20 mouse cellular contexts compared by ENCODE assay signal in genomic region chr6:127463273-127464001, GRCm38 (mm10). TPM values are rescaled to one million over a fixed set of nuclear protein-coding genes. Genes with fewer than 3 reads are reported as not detected.
DNase-seq lines count a peak whose midpoint lies in the region; ATAC-seq lines count a peak whose summit lies in the region.
"Had no signal": no experiment of that assay in that cellular context is flagged by ENCODE, and none has a peak within 500 bp of the region (broad histone marks: within the 10 kb centered on the region; RNA-seq: fewer than 3 reads in every experiment).

No protein-coding gene starts in this region.

- peaks cover 9% of the 10 kb centered on the region for H3K36me3 ChIP-seq in hindbrain, embryonic 13.5 days
- peaks cover 3% of the 10 kb centered on the region; the same call in 1 of the 2 replicates for H3K36me3 ChIP-seq in hindbrain, embryonic 12.5 days
- H3K36me3 ChIP-seq in midbrain, embryonic 14.5 days (ENCODE audit: control insufficient read depth, insufficient read depth, low read length): peaks cover 4% of the 10 kb centered on the region; the same call in 1 of the 2 replicates
- H3K36me3 ChIP-seq: heart, embryonic 15.5 days; liver, embryonic 12.5 days; lung, embryonic 15.5 days; neural tube, embryonic 15.5 days had no signal

- no peak for ATAC-seq in hindbrain, embryonic 13.5 days (ENCODE audit: low FRiP score)
- ATAC-seq in hindbrain, embryonic 12.5 days (ENCODE audit: low FRiP score): no peak
- no peak for ATAC-seq in midbrain, embryonic 14.5 days (ENCODE audit: low FRiP score, low TSS enrichment)
- ATAC-seq: liver, embryonic 12.5 days had no signal

- no peaks in the 10 kb centered on the region for H3K9me3 ChIP-seq in hindbrain, embryonic 13.5 days
- H3K9me3 ChIP-seq in hindbrain, embryonic 12.5 days (replicated peaks): no peaks in the 10 kb centered on the region
- no peaks in the 10 kb centered on the region for H3K9me3 ChIP-seq in midbrain, embryonic 14.5 days (ENCODE audit: control insufficient read depth, low read length)
- H3K9me3 ChIP-seq: heart, embryonic 15.5 days; liver, embryonic 12.5 days; lung, embryonic 15.5 days; neural tube, embryonic 15.5 days had no signal

- H3K4me3 ChIP-seq in hindbrain, embryonic 13.5 days: no peak overlapping the region
- H3K4me3 ChIP-seq in hindbrain, embryonic 12.5 days: no peak overlapping the region
- no peak overlapping the region for H3K4me3 ChIP-seq in midbrain, embryonic 14.5 days (replicated peaks; ENCODE audit: low read depth, low read length)
- H3K4me3 ChIP-seq: gastrocnemius, adult 2 months; heart, embryonic 15.5 days; liver, embryonic 12.5 days; lung, embryonic 15.5 days; neural tube, embryonic 15.5 days had no signal

- peak; percentile 24 for DNase-seq in embryo, embryonic 10 days (ENCODE audit: low spot score)
- no peak for DNase-seq in embryo, embryonic 9.5 days (ENCODE audit: extremely low spot score)
- peak; percentile 30 for DNase-seq in CD4-positive, CD25-positive, alpha-beta regulatory T cell, adult 2 months (ENCODE audit: low read depth, low spot score)
- DNase-seq in midbrain, embryonic 14.5 days: peak; percentile 18
- no peak for DNase-seq in left cerebral cortex, adult 18-20 months (ENCODE audit: low spot score in 2 of 2)
- DNase-seq in cerebellum, adult 9-10 months: no peak
- DNase-seq: adrenal gland, adult 8-10 months; cerebellum, adult 11 months; cerebellum, postnatal 36 days; gastrocnemius, adult 2 months; heart, adult 18-20 months; layer of hippocampus, postnatal 36 days; thymus, adult 2 months had no signal

- peaks cover 28% of the 10 kb centered on the region for H3K4me1 ChIP-seq in hindbrain, embryonic 13.5 days (replicated peaks)
- H3K4me1 ChIP-seq in hindbrain, embryonic 12.5 days: peaks cover 22% of the 10 kb centered on the region
- H3K4me1 ChIP-seq in midbrain, embryonic 14.5 days (ENCODE audit: control insufficient read depth, insufficient read depth, low read length): 0 out of 2 replicates have a peak, but pooled peaks cover 8% of the 10 kb centered on the region
- H3K4me1 ChIP-seq: heart, embryonic 15.5 days; liver, embryonic 12.5 days; lung, embryonic 15.5 days had no signal

- WGBS in hindbrain, embryonic 13.5 days: 56% methylated on average over 21 of the region's 21 CpGs
- 62% methylated on average over 21 of the region's 21 CpGs for WGBS in hindbrain, embryonic 12.5 days
- WGBS in midbrain, embryonic 14.5 days: 58% methylated on average over 21 of the region's 21 CpGs

- H3K27me3 ChIP-seq in hindbrain, embryonic 13.5 days: no peaks in the 10 kb centered on the region
- no peaks in the 10 kb centered on the region for H3K27me3 ChIP-seq in hindbrain, embryonic 12.5 days
- no peaks in the 10 kb centered on the region for H3K27me3 ChIP-seq in midbrain, embryonic 14.5 days (ENCODE audit: control insufficient read depth, insufficient read depth, low read length)
- H3K27me3 ChIP-seq: heart, embryonic 15.5 days; liver, embryonic 12.5 days; lung, embryonic 15.5 days; neural tube, embryonic 15.5 days had no signal

- H3K4me2 ChIP-seq in hindbrain, embryonic 13.5 days: no peak overlapping the region
- no peak overlapping the region for H3K4me2 ChIP-seq in hindbrain, embryonic 12.5 days (replicated peaks)
- no peak overlapping the region for H3K4me2 ChIP-seq in midbrain, embryonic 14.5 days (ENCODE audit: low read length)
- H3K4me2 ChIP-seq: heart, embryonic 15.5 days; liver, embryonic 12.5 days; lung, embryonic 15.5 days; neural tube, embryonic 15.5 days had no signal

- no peak overlapping the region for H3K9ac ChIP-seq in hindbrain, embryonic 13.5 days
- H3K9ac ChIP-seq in hindbrain, embryonic 12.5 days: no peak overlapping the region
- no peak overlapping the region for H3K9ac ChIP-seq in midbrain, embryonic 14.5 days (replicated peaks; ENCODE audit: low read length)
- H3K9ac ChIP-seq: heart, embryonic 15.5 days; liver, embryonic 12.5 days; lung, embryonic 15.5 days; neural tube, embryonic 15.5 days had no signal

- 0 out of 2 replicates have a peak overlapping the region, but pooled peaks have one; percentile 13 for H3K27ac ChIP-seq in hindbrain, embryonic 13.5 days
- H3K27ac ChIP-seq in hindbrain, embryonic 12.5 days: no peak overlapping the region
- 0 out of 2 replicates have a peak overlapping the region, but pooled peaks have one; percentile 3 for H3K27ac ChIP-seq in midbrain, embryonic 14.5 days (replicated peaks; ENCODE audit: low read depth, low read length)
- H3K27ac ChIP-seq: gastrocnemius, adult 2 months; heart, embryonic 15.5 days; liver, embryonic 12.5 days; lung, embryonic 15.5 days; macrophage; neural tube, embryonic 15.5 days had no signal

RNA-seq across cellular contexts. Expression of gene Parp11, which starts 16.8 kb away (rescaled TPM):
- polyA plus RNA-seq in hindbrain, embryonic 13.5 days (2015; fragmentation: Nextera tagmentation; extraction: Ambion mirVana): 80.6 and 82.1 TPM in 2 replicates
- 58.8 and 64.7 TPM in 2 replicates for polyA plus RNA-seq in hindbrain, embryonic 12.5 days (2016; fragmentation: Nextera tagmentation; extraction: Ambion mirVana)
- polyA plus RNA-seq in midbrain, embryonic 14.5 days (2014; fragmentation: Nextera tagmentation; extraction: Ambion mirVana): 79.6 and 111 TPM in 2 replicates
- total RNA-seq in left cerebral cortex, adult 18-20 months (2021): 10 to 100 TPM; 35.6 to 36.7 TPM

Comparison
In these comparisons a context has a peak if more than half of its experiments do, and no peak if none do; other contexts are left out.
1. DNase-seq: peak in embryo, embryonic 10 days (single experiment), CD4-positive, CD25-positive, alpha-beta regulatory T cell, adult 2 months (single experiment) and midbrain, embryonic 14.5 days (single experiment); none in embryo, embryonic 9.5 days (single experiment), left cerebral cortex, adult 18-20 months (0 of 2) and cerebellum, adult 9-10 months (single experiment).